In the genomic region with DNA sequence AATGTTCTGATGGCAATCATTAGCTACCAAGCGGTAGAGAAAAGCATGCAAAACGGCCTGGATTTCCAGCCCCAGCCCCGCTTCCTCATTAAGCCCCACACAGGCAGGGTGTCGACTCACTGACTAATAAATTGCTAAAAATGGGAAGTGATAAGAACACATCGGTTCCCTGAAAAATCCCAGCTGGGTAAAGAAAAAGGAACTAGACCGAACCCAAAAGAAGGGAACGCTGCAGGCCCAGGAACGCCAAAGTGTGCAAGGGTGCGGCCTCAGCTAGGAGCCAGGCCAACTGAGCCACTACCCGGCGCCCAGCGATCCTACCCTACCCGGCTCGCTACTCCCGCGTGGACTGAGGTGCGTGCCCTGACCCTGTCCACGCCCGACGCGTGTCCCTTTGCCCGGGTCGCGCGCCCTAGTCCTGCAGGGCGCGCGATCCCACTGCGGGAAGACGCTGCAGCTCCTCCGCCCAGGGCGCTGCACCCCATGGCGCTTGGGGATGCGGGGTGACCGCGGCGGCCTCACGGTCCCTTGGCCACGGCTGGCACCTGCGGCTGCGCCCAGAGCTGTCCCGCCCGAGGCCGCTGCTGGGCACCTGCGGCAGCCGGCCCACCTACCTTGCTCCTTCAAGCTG, we compare ENCODE assay signal across 7 mouse cellular contexts. TPM values are rescaled to one million over a fixed set of nuclear protein-coding genes. Genes with fewer than 3 reads are reported as not detected.
DNase-seq lines count a peak whose midpoint lies in the region; ATAC-seq and TF ChIP-seq lines count a peak whose summit lies in the region.

No protein-coding gene starts in this region.

- H3K27me3 ChIP-seq in spleen, adult 2 months (ENCODE audit: control insufficient read depth, insufficient read depth, low read length): 0 out of 2 replicates have a peak, but pooled peaks cover 2% of the 10 kb centered on the region
- H3K27me3 ChIP-seq in heart, embryonic 14.5 days (ENCODE audit: control insufficient read depth, insufficient read depth, low read length): peaks cover 52% of the 10 kb centered on the region

- no peaks in the 10 kb centered on the region for H3K9me3 ChIP-seq in heart, embryonic 14.5 days (ENCODE audit: control insufficient read depth, low read length)

- no peak for ATAC-seq in heart, embryonic 14.5 days (ENCODE audit: insufficient number of reproducible peaks, insufficient read depth, low FRiP score, low read depth)
- peak; percentile 71 for ATAC-seq in megakaryocyte progenitor cell, adult 5-6 weeks (replicated peaks; ENCODE audit: poor library complexity)
- ATAC-seq in activated CD4-positive, CD25-positive, alpha-beta regulatory T cell, adult 4 months: no peak

- H3K9ac ChIP-seq in heart, embryonic 14.5 days (ENCODE audit: low read length): peak overlapping the region; percentile 59

- DNase-seq in spleen, adult 2 months (ENCODE audit: low read depth in 1 of 2, low spot score in 2 of 2): no peak
- DNase-seq in spleen, postnatal 14 days (ENCODE audit: low spot score in 2 of 2): no peak
- DNase-seq in kidney, postnatal 36 days: peak; percentile 4 to 41

- peak overlapping the region; percentile 8; the same call in 1 of the 2 replicates for H3K27ac ChIP-seq in spleen, adult 2 months (ENCODE audit: insufficient read depth, low read length)
- peak overlapping the region; percentile 76 for H3K27ac ChIP-seq in cortical plate, adult 2 months (ENCODE audit: insufficient read depth, low read length)
- H3K27ac ChIP-seq in heart, embryonic 14.5 days (replicated peaks in 1 of 2; ENCODE audit: control insufficient read depth in 1 of 2, insufficient read depth in 1 of 2, low read depth in 2 of 2, low read length in 2 of 2): no peak overlapping the region

- no peaks in the 10 kb centered on the region for H3K4me1 ChIP-seq in spleen, adult 2 months (ENCODE audit: control insufficient read depth, insufficient read depth, insufficient read length)
- peaks cover 7% of the 10 kb centered on the region for H3K4me1 ChIP-seq in cortical plate, adult 2 months (ENCODE audit: control insufficient read depth, insufficient read depth, low read length)
- H3K4me1 ChIP-seq in heart, embryonic 14.5 days (ENCODE audit: control insufficient read depth in 2 of 2, insufficient read depth in 2 of 2, low read length in 2 of 2): peaks cover 0 to 2% of the 10 kb centered on the region in 2 experiments; a peak in 1 of 4 replicates

- H3K4me3 ChIP-seq in spleen, adult 2 months (ENCODE audit: extremely low read depth, insufficient read depth, insufficient read length): peak overlapping the region; percentile 31; the same call in 1 of the 2 replicates
- H3K4me3 ChIP-seq in cortical plate, adult 2 months (ENCODE audit: insufficient read depth, low read length): peak overlapping the region; percentile 88
- peak overlapping the region; percentile 51 to 62 for H3K4me3 ChIP-seq in heart, embryonic 14.5 days (ENCODE audit: control insufficient read depth in 1 of 2, insufficient read depth in 1 of 2, low read depth in 1 of 2, low read length in 2 of 2)

- peak overlapping the region; percentile 99 for H3K4me2 ChIP-seq in heart, embryonic 14.5 days (ENCODE audit: low read length)

- no peak for TF ChIP-seq POLR2A in spleen, adult 2 months (IDR thresholded peaks at IDR 0.05; ENCODE audit: low read depth, low read length)
- TF ChIP-seq POLR2A in cortical plate, adult 2 months (IDR thresholded peaks at IDR 0.05; ENCODE audit: extremely low read depth, insufficient read depth, low read length): no peak

- TF ChIP-seq CTCF in spleen, adult 2 months (IDR thresholded peaks at IDR 0.05; ENCODE audit: extremely low read depth, insufficient read depth, insufficient read length, insufficient replicate concordance): no peak
- no peak for TF ChIP-seq CTCF in cortical plate, adult 2 months (IDR thresholded peaks at IDR 0.05; ENCODE audit: extremely low read depth, insufficient read depth, low read length)

- H3K36me3 ChIP-seq in spleen, adult 2 months (ENCODE audit: control insufficient read depth, insufficient read depth, low read length): no peaks in the 10 kb centered on the region
- H3K36me3 ChIP-seq in heart, embryonic 14.5 days (ENCODE audit: control insufficient read depth, insufficient read depth, low read length): no peaks in the 10 kb centered on the region

- 2% methylated on average over 46 of the region's 46 CpGs for WGBS in spleen, adult 2 months
- 7% methylated on average over 46 of the region's 46 CpGs for WGBS in heart, embryonic 14.5 days

RNA-seq across cellular contexts. Expression of a gene that starts 0.9 kb away (rescaled TPM):
- polyA plus RNA-seq in spleen, adult 2 months (2012; rRNA removed): 1.2 and 1.7 TPM in 2 replicates
- polyA plus RNA-seq in cortical plate, adult 2 months (2012; rRNA removed): 21.8 and 23.0 TPM in 2 replicates
- 0.86 and 1.0 TPM in 2 replicates for polyA plus RNA-seq in heart, embryonic 14.5 days (2014; fragmentation: Nextera tagmentation; extraction: Ambion mirVana)
- total RNA-seq in megakaryocyte progenitor cell, adult 5-6 weeks (2015): 0.42 and 0.71 TPM in 2 replicates
- 1.1 and 1.3 TPM in 2 replicates for total RNA-seq in megakaryocyte progenitor cell, adult 5-6 weeks (2017)
- polyA plus RNA-seq in activated CD4-positive, CD25-positive, alpha-beta regulatory T cell, adult 4 months (2017; shearing (Covaris generic)): under 1 TPM; 0.19 to 0.33 TPM

Comparison
In these comparisons a context has a peak if more than half of its experiments do, and no peak if none do; other contexts are left out.
1. DNase-seq: peak in kidney, postnatal 36 days (2 of 2); none in spleen, adult 2 months (0 of 2) and spleen, postnatal 14 days (0 of 2).
2. H3K27ac ChIP-seq: peak in spleen, adult 2 months (single experiment) and cortical plate, adult 2 months (single experiment); none in heart, embryonic 14.5 days (0 of 2).
3. H3K4me3 ChIP-seq: peak in every context shown above with its lines; median percentile 88 in cortical plate, adult 2 months; 56 in heart, embryonic 14.5 days; 31 in spleen, adult 2 months.